ENCODE assay signal across 8 mouse cellular contexts in genomic region chr8:41713634-41714330, GRCm38 (mm10).
A peak's percentile ranks its signal among the peaks of the same experiment; 100 is the strongest.
DNase-seq lines count a peak whose midpoint lies in the region; ATAC-seq and TF ChIP-seq lines count a peak whose summit lies in the region.

No protein-coding gene starts in this region.

- no peak overlapping the region for H3K27ac ChIP-seq in neural tube, embryonic 12.5 days
- H3K27ac ChIP-seq in forebrain, embryonic 15.5 days (replicated peaks), result no peak overlapping the region
- no peak overlapping the region for H3K27ac ChIP-seq in kidney, adult 2 months (ENCODE audit: insufficient read depth, low read depth, low read length)

- no peaks in the 10 kb centered on the region for H3K36me3 ChIP-seq in neural tube, embryonic 12.5 days
- H3K36me3 ChIP-seq in forebrain, embryonic 15.5 days, result no peaks in the 10 kb centered on the region
- no peaks in the 10 kb centered on the region for H3K36me3 ChIP-seq in kidney, adult 2 months (ENCODE audit: control insufficient read depth, insufficient read depth, low read length)

- DNase-seq in neural tube, embryonic 10.5 days (ENCODE audit: extremely low spot score, low spot score), result no peak
- DNase-seq in layer of hippocampus, postnatal 25 days (ENCODE audit: extremely low spot score in 1 of 2, low spot score in 1 of 2), result peak; percentile 14 to 32
- peak; percentile 70 to 77 for DNase-seq in right cerebral cortex, adult 2 months (ENCODE audit: low spot score in 2 of 2)
- DNase-seq in thymus, postnatal 4 days, result no peak
- no peak for DNase-seq in adrenal gland, postnatal 4 days (ENCODE audit: low spot score in 2 of 2)
- no peak for DNase-seq in kidney, adult 2 months

- H3K27me3 ChIP-seq in neural tube, embryonic 12.5 days (replicated peaks), result no peaks in the 10 kb centered on the region
- no peaks in the 10 kb centered on the region for H3K27me3 ChIP-seq in forebrain, embryonic 15.5 days
- no peaks in the 10 kb centered on the region; the same call in 1 of the 2 replicates for H3K27me3 ChIP-seq in kidney, adult 2 months (replicated peaks; ENCODE audit: control insufficient read depth, insufficient read depth, low read length)

- no peak overlapping the region for H3K9ac ChIP-seq in neural tube, embryonic 12.5 days
- no peak overlapping the region for H3K9ac ChIP-seq in forebrain, embryonic 15.5 days (replicated peaks)

- H3K4me1 ChIP-seq in neural tube, embryonic 12.5 days, result no peaks in the 10 kb centered on the region
- H3K4me1 ChIP-seq in forebrain, embryonic 15.5 days, result 0 out of 2 replicates have a peak, but pooled peaks cover 6% of the 10 kb centered on the region
- H3K4me1 ChIP-seq in kidney, adult 2 months (ENCODE audit: control insufficient read depth, insufficient read depth, low read length), result no peaks in the 10 kb centered on the region

- TF ChIP-seq POLR2A in kidney, adult 2 months (IDR thresholded peaks at IDR 0.05; ENCODE audit: low read depth, low read length), result no peak

- H3K4me3 ChIP-seq in neural tube, embryonic 12.5 days, result no peak overlapping the region
- no peak overlapping the region for H3K4me3 ChIP-seq in forebrain, embryonic 15.5 days
- H3K4me3 ChIP-seq in kidney, adult 2 months (ENCODE audit: insufficient read depth, low read depth, low read length), result no peak overlapping the region

- no peak for TF ChIP-seq CTCF in kidney, adult 2 months (conservative IDR thresholded peaks at IDR 0.05; ENCODE audit: insufficient read depth, insufficient read length, low read depth, low read length)

- WGBS in neural tube, embryonic 12.5 days, result 51% methylated on average over 4 of the region's 4 CpGs
- 17% methylated on average over 4 of the region's 4 CpGs for WGBS in forebrain, embryonic 15.5 days
- WGBS in kidney, adult 2 months, result 69% methylated on average over 4 of the region's 4 CpGs

- ATAC-seq in neural tube, embryonic 12.5 days (ENCODE audit: low FRiP score, low read depth), result peak; percentile 66
- ATAC-seq in forebrain, embryonic 15.5 days (replicated peaks), result peak; percentile 92

- H3K4me2 ChIP-seq in neural tube, embryonic 12.5 days (replicated peaks), result no peak overlapping the region
- H3K4me2 ChIP-seq in forebrain, embryonic 15.5 days (replicated peaks), result no peak overlapping the region

- no peaks in the 10 kb centered on the region for H3K9me3 ChIP-seq in neural tube, embryonic 12.5 days
- no peaks in the 10 kb centered on the region for H3K9me3 ChIP-seq in forebrain, embryonic 15.5 days

Comparison
In these comparisons a context has a peak if more than half of its experiments do, and no peak if none do; other contexts are left out.
1. DNase-seq: peak in layer of hippocampus, postnatal 25 days (2 of 2) and right cerebral cortex, adult 2 months (2 of 2); none in neural tube, embryonic 10.5 days (single experiment), thymus, postnatal 4 days (single experiment), adrenal gland, postnatal 4 days (0 of 2) and kidney, adult 2 months (single experiment).